Comparison of ENCODE assay signal across 10 mouse cellular contexts in the genomic region with DNA sequence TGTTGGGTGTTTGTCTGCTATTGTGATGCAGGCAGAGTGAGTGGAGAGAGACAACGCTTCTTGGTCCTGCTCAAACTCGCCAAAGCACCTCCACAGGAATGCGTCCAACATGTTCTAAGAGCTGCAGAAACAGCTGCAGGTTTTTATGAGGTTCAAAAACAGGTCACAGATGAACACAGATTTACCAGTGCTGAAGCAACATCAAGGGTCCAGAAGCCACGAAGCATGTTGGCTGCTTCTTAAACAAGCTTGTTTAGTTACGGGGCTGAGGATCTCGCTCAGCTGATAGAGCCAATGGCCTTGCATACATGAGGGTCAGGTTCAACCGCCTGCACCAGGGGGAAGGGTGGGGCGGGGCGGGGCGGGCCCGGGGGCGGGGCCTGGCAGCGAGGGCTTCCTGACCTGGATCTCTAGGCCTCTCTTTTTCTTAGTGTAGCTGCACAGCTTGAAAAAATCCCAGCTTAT. TPM values are rescaled to one million over a fixed set of nuclear protein-coding genes. Genes with fewer than 3 reads are reported as not detected.
A peak's percentile ranks its signal among the peaks of the same experiment; 100 is the strongest.
DNase-seq lines count a peak whose midpoint lies in the region; ATAC-seq and TF ChIP-seq lines count a peak whose summit lies in the region.
"Had no signal": no experiment of that assay in that cellular context is flagged by ENCODE, and none has a peak within 500 bp of the region (broad histone marks: within the 10 kb centered on the region; RNA-seq: fewer than 3 reads in every experiment).

No protein-coding gene starts in this region.

- ATAC-seq in lung, embryonic 16.5 days (ENCODE audit: low read depth), result peak; percentile 92
- ATAC-seq in limb, embryonic 12.5 days (ENCODE audit: insufficient number of reproducible peaks, insufficient read depth, low FRiP score, low TSS enrichment, low read depth), result peak; percentile 83
- no peak for ATAC-seq in CD4-positive, CD25-positive, alpha-beta regulatory T cell, adult 4 months
- ATAC-seq in inflammation-experienced regulatory T-cells, adult 6 months, result no peak
- ATAC-seq: midbrain, embryonic 15.5 days had no signal

- no peaks in the 10 kb centered on the region for H3K9me3 ChIP-seq in lung, embryonic 16.5 days (ENCODE audit: control insufficient read depth, low read length)
- H3K9me3 ChIP-seq in limb, embryonic 12.5 days, result peaks cover 6% of the 10 kb centered on the region; the same call in 1 of the 2 replicates
- H3K9me3 ChIP-seq in forebrain, embryonic 10.5 days, result 0 out of 2 replicates have a peak, but pooled peaks cover 4% of the 10 kb centered on the region
- H3K9me3 ChIP-seq: heart, embryonic 10.5 days; midbrain, embryonic 15.5 days had no signal

- no peak for TF ChIP-seq CTCF in lung, adult 2 months (IDR thresholded peaks at IDR 0.05; ENCODE audit: insufficient read depth, low read length)

- no peak for DNase-seq in lung, adult 2 months
- DNase-seq in embryo, embryonic 9.5 days (ENCODE audit: extremely low spot score), result peak; percentile 52
- DNase-seq in retina, postnatal 1 day, result peak; percentile 58
- DNase-seq in forebrain, embryonic 10.5 days (ENCODE audit: extremely low spot score, low spot score), result no peak

- peaks cover 13% of the 10 kb centered on the region; the same call in 1 of the 2 replicates for H3K36me3 ChIP-seq in lung, embryonic 16.5 days (ENCODE audit: control insufficient read depth, insufficient read depth, low read length)
- H3K36me3 ChIP-seq in limb, embryonic 12.5 days, result peaks cover 22% of the 10 kb centered on the region
- peaks cover 19% of the 10 kb centered on the region for H3K36me3 ChIP-seq in forebrain, embryonic 10.5 days (replicated peaks)

- peak overlapping the region; percentile 38 for H3K9ac ChIP-seq in lung, embryonic 16.5 days (ENCODE audit: low read length)
- no peak overlapping the region for H3K9ac ChIP-seq in limb, embryonic 12.5 days (replicated peaks)
- H3K9ac ChIP-seq: midbrain, embryonic 15.5 days had no signal

- no peak overlapping the region for H3K4me2 ChIP-seq in lung, embryonic 16.5 days (ENCODE audit: low read depth, low read length)
- peak overlapping the region; percentile 29 for H3K4me2 ChIP-seq in limb, embryonic 12.5 days
- H3K4me2 ChIP-seq: midbrain, embryonic 15.5 days had no signal

- no peaks in the 10 kb centered on the region for H3K27me3 ChIP-seq in lung, embryonic 16.5 days (ENCODE audit: control insufficient read depth, insufficient read depth, low read depth, low read length)
- H3K27me3 ChIP-seq in limb, embryonic 12.5 days, result no peaks in the 10 kb centered on the region; the same call in 1 of the 2 replicates
- peaks cover 24% of the 10 kb centered on the region for H3K27me3 ChIP-seq in forebrain, embryonic 10.5 days (ENCODE audit: poor library complexity, severe bottlenecking)
- H3K27me3 ChIP-seq: midbrain, embryonic 15.5 days had no signal

- WGBS in lung, embryonic 16.5 days, result 13% methylated on average over 13 of the region's 13 CpGs
- WGBS in lung, adult 2 months, result 24% methylated on average over 13 of the region's 13 CpGs
- 11% methylated on average over 13 of the region's 13 CpGs for WGBS in limb, embryonic 12.5 days
- WGBS in forebrain, embryonic 10.5 days, result 37% methylated on average over 13 of the region's 13 CpGs

- no peak overlapping the region for H3K4me3 ChIP-seq in lung, embryonic 16.5 days (ENCODE audit: low read length)
- no peak overlapping the region for H3K4me3 ChIP-seq in lung, adult 2 months (replicated peaks; ENCODE audit: extremely low read depth, low read depth, low read length)
- no peak overlapping the region for H3K4me3 ChIP-seq in limb, embryonic 12.5 days (replicated peaks)
- no peak overlapping the region for H3K4me3 ChIP-seq in forebrain, embryonic 10.5 days
- H3K4me3 ChIP-seq: heart, embryonic 10.5 days; midbrain, embryonic 15.5 days had no signal

- peak overlapping the region; percentile 51 for H3K27ac ChIP-seq in lung, embryonic 16.5 days (ENCODE audit: low read length)
- H3K27ac ChIP-seq in limb, embryonic 12.5 days, result peak overlapping the region; percentile 70
- H3K27ac ChIP-seq in forebrain, embryonic 10.5 days, result no peak overlapping the region
- H3K27ac ChIP-seq: heart, embryonic 10.5 days; midbrain, embryonic 15.5 days had no signal

- peaks cover 9% of the 10 kb centered on the region; the same call in 1 of the 2 replicates for H3K4me1 ChIP-seq in lung, embryonic 16.5 days (replicated peaks; ENCODE audit: control insufficient read depth, insufficient read depth, low read length)
- H3K4me1 ChIP-seq in lung, adult 2 months (ENCODE audit: control insufficient read depth, insufficient read depth, low read length), result no peaks in the 10 kb centered on the region
- H3K4me1 ChIP-seq in limb, embryonic 12.5 days (replicated peaks), result peaks cover 15% of the 10 kb centered on the region
- H3K4me1 ChIP-seq in forebrain, embryonic 10.5 days, result peaks cover 15% of the 10 kb centered on the region
- H3K4me1 ChIP-seq: midbrain, embryonic 15.5 days had no signal

- no peak for TF ChIP-seq POLR2A in lung, adult 2 months (IDR thresholded peaks at IDR 0.05; ENCODE audit: borderline replicate concordance, extremely low read depth, low read depth, low read length)

RNA-seq across cellular contexts. Expression of a gene that starts 22.0 kb away (rescaled TPM):
- polyA plus RNA-seq in lung, embryonic 16.5 days (2015; fragmentation: Nextera tagmentation; extraction: Ambion mirVana), result 4.1 and 4.8 TPM in 2 replicates
- polyA plus RNA-seq in lung, adult 2 months (2012; rRNA removed), result 16.5 and 24.0 TPM in 2 replicates
- polyA plus RNA-seq in limb, embryonic 12.5 days (2016; fragmentation: Nextera tagmentation; extraction: Ambion mirVana), result 3.5 and 4.8 TPM in 2 replicates
- polyA plus RNA-seq in CD4-positive, CD25-positive, alpha-beta regulatory T cell, adult 4 months (2017; shearing (Covaris generic)), result not detected
- polyA plus RNA-seq in forebrain, embryonic 10.5 days (2016; fragmentation: Nextera tagmentation; extraction: Ambion mirVana), result 0.23 and 0.51 TPM in 2 replicates
- polyA plus RNA-seq in inflammation-experienced regulatory T-cells, adult 6 months (2017; shearing (Covaris generic)), result not detected

RNA-seq across cellular contexts. Expression of a gene that starts 24.8 kb away (rescaled TPM):
- polyA plus RNA-seq in lung, embryonic 16.5 days (2015; fragmentation: Nextera tagmentation; extraction: Ambion mirVana), result 93.8 and 101 TPM in 2 replicates
- polyA plus RNA-seq in lung, adult 2 months (2012; rRNA removed), result 9.3 and 18.2 TPM in 2 replicates
- 100 and 110 TPM in 2 replicates for polyA plus RNA-seq in limb, embryonic 12.5 days (2016; fragmentation: Nextera tagmentation; extraction: Ambion mirVana)
- polyA plus RNA-seq in CD4-positive, CD25-positive, alpha-beta regulatory T cell, adult 4 months (2017; shearing (Covaris generic)), result 100 to 1,000 TPM; 125 to 131 TPM
- 95.9 and 99.0 TPM in 2 replicates for polyA plus RNA-seq in forebrain, embryonic 10.5 days (2016; fragmentation: Nextera tagmentation; extraction: Ambion mirVana)
- polyA plus RNA-seq in inflammation-experienced regulatory T-cells, adult 6 months (2017; shearing (Covaris generic)), result 100 to 1,000 TPM in 2 of 3 experiments, 10 to 100 TPM in 1; 90.1 to 134 (median 126) TPM

Comparison
In these comparisons a context has a peak if more than half of its experiments do, and no peak if none do; other contexts are left out.
1. ATAC-seq: peak in lung, embryonic 16.5 days (single experiment) and limb, embryonic 12.5 days (single experiment); none in CD4-positive, CD25-positive, alpha-beta regulatory T cell, adult 4 months (single experiment) and inflammation-experienced regulatory T-cells, adult 6 months (single experiment).
2. DNase-seq: peak in embryo, embryonic 9.5 days (single experiment) and retina, postnatal 1 day (single experiment); none in lung, adult 2 months (single experiment) and forebrain, embryonic 10.5 days (single experiment).